Mouse (Mus musculus): Measurements from ENCODE around the gene Bdh1.
"Not testable (repeated sequence)": the region's sequence is repeated elsewhere in the genome, so short reads cannot be mapped to it uniquely, and the experiment has no call there.

Gene Bdh1

DNA sequence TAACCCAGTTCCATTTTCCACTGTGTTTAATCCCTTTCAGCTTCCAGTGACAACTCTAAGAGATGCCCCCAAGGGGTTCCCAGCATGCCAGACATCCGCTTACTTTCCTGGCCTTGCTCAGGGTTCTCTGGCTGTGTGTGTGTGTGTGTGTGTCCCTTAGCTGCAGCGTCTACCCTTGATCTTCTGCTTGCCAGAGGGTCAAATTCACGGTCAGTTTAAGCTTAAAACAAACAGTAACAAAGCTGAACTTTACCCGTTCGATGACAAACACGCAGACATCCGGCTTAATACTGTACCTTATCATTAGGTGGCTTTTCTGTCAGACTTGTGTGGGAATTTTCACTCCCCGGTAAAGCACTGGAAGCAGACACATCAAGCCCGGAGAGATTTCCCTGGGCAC lies at the start of gene Bdh1:
Gene Bdh1 (plus strand): TSS at position 281 of the 400 bp plus-strand sequence.
- DNase-seq = peak in 1 of 2 experiments; percentile 4

DNA sequence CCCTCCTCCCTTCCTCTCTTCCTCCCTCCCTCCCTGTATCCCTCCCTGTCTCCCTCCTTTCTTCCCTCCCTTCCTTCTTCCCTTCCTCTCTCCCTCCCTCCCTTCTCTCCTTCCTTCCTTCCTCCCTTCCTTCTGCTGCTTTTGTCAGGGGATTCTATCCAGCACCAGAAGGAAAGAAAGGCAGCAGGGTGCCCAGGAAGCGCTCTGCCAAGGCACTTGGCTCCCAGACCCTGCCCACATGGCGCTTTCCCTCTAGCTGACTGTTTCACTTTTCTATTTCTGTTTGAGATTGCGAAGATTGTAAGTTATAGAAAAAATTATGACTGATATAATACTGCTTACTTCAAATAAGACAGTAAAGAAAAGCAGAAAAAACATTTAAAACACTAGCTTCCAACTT lies 49.8 kb upstream of the Bdh1 start:
- DNase-seq = not testable (repeated sequence)

GRCm38 (mm10) chr16:31375877-31376582 lies 46.0 kb upstream of the Bdh1 start:
- DNase-seq = not testable (repeated sequence)

DNA sequence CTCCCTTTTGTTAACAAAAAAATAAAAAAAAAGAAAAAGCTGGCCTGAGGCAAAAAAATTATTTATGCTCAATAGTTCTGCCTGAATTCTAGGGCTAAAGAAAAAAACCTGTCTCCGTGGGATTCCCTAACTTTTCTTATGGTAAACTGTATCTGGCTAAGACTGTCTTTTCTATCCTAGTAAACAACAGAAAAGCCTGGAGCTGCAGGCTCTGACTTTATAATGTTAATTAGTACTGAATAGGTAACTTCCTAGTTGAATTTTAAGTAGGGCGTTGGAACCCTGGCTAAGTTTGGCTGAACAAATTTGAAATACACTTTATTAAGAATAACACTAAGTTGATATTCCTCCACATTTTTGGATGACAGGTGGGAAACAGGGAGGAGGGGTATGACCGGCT lies 33.8 kb upstream of the Bdh1 start:
- DNase-seq = not testable (repeated sequence)

GRCm38 (mm10) chr16:31399231-31399630 lies 22.8 kb upstream of the Bdh1 start:
- no peak for DNase-seq

- no peak for DNase-seq
Measured at GRCm38 (mm10) chr16:31400908-31401692, 21.0 kb upstream of the Bdh1 start.

DNA sequence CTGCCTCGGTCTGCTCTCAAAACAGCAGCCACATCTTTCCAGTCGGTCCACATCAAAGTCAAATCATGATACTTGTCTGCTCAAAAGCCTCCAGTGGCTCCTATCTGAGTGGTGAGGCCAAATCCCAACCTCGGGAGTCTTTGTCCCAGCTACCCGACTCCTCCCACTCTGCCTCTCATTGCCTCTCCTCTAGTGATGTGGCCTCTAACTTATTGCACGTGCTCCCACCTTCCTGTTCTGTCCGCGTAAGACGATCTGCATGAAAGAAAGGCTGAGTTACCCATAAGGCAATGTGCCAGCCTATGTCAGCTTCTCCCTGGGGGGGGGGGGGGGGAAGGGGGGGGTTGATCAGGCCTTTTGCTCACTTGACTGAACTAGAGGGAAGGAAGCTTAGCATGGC lies 20.0 kb upstream of the Bdh1 start:
- DNase-seq = no peak

- no peak for DNase-seq
Measured at GRCm38 (mm10) chr16:31403971-31404370, 18.1 kb upstream of the Bdh1 start.

DNA sequence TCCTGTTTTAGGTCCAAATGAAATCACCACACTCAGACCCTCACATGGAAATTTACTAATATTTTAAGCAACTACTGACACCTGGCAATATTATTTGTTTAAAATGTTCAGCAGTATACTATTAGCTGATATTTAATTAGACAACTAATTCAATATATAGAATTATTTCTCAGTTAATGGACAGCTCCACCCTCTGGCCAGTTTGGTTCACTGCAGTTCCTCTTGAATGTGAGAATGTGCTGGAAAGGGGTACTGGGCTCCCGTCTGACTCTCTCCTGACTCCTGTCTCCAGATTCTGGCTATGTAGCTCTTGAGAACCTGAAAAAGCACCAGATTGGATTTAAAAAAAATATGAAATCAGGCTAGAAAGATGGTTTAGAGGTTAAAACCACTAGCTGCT lies 17.0 kb upstream of the Bdh1 start:
- DNase-seq = no peak

GRCm38 (mm10) chr16:31407872-31408271 lies 14.2 kb upstream of the Bdh1 start:
- peak in 1 of 2 experiments; percentile 30 for DNase-seq

GRCm38 (mm10) chr16:31410969-31411368 lies 11.1 kb upstream of the Bdh1 start:
- no peak for DNase-seq

DNA sequence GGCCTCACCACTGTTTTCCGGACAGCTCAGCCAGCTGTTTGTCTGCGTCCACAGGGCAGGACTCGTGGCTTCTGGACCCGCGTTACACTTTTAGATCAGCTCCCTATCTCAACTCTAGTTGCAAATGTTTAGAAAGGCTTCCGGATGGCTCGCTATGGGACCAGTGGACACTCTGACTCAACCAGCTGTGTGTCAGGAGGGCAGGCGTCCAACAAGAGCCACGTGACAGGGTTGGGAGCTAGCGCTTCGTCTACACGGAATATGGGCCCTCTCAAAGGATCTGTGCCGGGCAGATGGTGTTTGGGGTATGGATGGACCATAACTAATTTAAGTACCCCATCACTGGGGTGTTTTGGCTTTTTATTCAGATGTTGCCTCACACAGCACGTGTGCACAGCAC lies 9.8 kb upstream of the Bdh1 start:
- peak in 1 of 2 experiments; percentile 30 for DNase-seq

GRCm38 (mm10) chr16:31413777-31414176 lies 8.3 kb upstream of the Bdh1 start:
- no peak for DNase-seq

- no peak for DNase-seq
Measured at GRCm38 (mm10) chr16:31415885-31416450, 6.1 kb upstream of the Bdh1 start.

DNA sequence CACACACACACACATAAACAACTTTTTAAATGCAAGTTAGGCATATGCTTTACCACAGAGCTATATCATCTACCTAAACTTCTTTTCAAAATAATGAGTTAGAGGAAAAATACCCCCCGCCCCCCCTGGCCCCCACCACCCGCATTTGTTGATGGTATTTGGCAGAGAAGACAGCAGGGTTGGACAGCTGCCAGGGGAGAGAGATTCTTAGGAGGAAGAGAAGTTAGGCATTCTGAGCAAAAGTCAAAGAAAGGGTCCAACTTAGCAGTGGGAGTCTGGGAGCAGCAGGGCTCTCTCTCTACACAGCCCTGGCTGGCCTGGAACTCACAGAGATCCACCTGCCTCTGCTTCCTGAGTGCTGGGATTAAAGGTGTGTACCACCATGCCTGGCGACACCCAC lies 3.4 kb upstream of the Bdh1 start:
- DNase-seq = peak; percentile 61 to 63

DNA sequence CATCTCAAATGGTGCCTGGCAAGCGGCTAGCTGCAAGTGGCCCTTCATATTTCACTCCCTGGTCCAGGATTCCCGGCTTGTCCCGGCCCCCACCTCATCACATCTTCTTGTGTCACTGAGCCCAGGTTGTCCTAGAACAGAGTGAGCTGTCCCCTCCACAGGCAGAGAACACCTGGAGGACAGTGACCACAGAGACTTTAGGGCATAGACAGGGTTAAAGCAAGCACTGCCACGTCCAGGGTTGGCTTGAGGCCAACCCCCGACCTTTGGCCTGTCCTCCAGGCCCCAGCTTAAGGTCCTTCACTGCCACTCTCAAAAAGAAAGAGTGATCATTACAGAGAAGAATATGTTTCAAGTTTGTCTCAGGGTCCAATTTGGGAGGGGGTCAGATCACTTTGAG lies 2.6 kb upstream of the Bdh1 start:
- peak; percentile 22 to 62 for DNase-seq

DNA sequence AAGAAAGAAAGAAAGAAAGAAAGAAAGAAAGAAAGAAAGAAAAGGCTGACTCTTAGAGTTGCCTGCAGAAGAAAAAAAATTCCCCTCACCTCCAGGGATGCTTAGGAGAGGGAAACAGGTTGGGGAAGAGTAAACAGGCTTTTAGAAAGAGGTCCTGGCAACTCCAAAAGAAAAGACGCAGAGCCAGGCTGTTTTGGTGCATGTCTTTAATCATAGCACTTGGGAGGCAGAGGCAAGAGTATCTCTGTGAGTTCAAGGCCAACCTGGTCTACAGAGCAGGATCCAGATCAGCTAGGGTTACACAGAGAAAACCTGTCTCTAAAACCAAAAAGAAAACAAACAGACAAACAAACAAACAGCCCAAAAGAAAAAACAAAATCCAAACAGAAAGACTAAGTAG lies 642 bp downstream of the Bdh1 start:
- DNase-seq = no peak

DNA sequence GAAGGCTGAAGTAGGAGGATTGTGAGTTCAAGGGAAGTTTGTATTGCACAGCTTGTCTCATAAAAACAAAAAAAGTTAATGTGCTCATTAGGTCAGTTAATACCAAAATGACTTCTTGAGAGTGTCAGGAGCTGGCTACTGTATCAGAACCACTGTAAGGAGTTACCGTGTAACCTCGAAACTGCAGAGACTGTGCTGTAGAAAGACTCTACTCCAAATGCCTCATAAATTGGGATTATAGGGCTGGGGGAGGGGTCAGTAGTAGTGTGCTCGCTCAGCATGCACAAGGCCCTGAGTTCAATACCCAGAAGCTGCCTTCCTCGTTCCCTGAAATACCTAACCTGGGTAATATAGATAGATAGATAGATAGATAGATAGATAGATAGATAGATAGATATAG lies 1.3 kb downstream of the Bdh1 start:
- DNase-seq = no peak

DNA sequence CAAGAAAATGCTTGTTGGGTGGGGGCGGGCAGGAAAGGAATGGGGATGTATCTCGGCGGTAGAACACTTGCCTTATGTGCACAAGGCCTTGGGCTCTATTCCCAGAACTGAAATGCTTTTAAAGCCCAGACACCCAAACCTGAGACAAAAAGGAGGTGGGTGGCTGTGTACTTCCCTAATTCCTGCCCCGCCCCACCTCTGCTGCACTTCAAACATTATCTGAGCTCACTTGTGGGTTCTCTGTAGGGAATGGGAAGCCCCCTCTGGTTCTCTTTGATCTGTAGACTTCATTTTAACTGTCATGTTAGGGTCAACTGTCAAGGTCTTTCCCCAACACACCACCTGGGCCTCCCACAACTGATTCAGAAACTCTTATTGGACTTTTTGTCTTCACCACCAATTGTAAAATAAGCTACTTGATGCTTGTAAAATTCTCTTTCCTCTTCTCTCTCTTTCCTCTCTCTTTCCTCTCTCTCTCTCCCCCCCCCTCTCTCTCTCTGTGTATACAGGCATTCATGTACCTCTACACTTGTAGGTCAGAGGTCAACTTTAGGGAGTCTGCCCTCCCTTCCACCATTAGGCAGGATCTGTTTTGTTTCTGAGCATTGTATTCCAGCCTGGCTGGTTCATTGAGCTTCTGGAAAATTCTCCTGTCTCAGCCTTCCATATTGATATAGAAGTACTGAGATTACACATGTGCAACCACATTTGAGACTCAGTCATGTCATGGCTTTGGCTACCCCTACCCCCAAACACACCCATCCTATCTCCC lies 2.5 kb downstream of the Bdh1 start:
- DNase-seq = no peak

GRCm38 (mm10) chr16:31425508-31425907 lies 3.4 kb downstream of the Bdh1 start:
- DNase-seq = peak; percentile 83 to 88

DNA sequence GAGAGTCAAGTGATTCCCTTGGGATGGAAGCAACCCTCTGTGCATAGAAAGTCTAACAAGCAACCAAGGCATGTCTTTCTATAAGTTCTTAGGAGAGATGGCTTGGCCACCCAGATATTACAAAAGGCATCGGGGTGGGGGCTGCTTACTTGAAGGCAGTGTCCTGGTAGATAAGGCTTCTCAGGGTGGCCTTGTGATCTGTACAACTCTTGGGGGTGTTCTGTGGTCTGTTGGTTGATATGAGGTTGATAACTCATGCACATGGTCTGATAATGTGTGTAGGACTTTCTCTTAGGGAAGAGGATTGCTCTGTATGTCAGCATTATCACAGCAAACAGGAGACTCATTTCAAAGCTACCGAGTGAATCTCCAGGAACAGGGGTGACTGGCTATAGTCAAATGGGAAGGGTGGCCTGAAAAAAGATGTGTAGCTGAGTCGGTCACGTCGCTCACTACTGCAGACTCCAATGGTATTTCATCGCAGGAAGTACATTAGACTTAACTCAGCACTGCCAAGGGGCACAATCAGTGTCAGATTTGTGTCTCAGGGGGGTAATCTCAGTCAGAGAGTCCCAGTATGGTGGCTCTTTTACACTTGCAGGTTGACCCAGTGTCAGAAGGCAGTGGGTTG lies 4.5 kb downstream of the Bdh1 start:
- DNase-seq = no peak

DNA sequence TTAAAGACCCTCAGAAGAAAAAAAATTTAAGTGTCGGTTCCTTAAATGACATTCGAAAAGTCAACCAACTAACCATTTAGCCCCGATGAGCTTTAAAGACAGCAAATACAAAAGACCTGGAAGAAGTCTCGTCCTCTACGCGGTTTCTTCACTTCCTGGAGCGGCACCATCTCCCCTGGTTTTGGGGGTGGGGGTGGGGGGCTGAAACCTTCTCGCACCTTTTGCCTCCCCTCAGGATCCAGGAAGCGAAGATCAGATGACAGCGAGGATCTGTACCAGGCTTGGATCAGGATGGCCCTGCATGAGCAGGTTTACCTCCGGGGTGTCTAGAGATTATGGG lies 6.2 kb downstream of the Bdh1 start:
- no peak for DNase-seq
